Mouse (Mus musculus): ENCODE results near the gene Atp5h. TPM values are rescaled to one million over a fixed set of nuclear protein-coding genes. Genes with fewer than 3 reads are reported as not detected.
A peak's percentile ranks its signal among the peaks of the same experiment; 100 is the strongest.

Atp5h gene
- 641 and 688 TPM in 2 replicates for polyA plus RNA-seq (2015; fragmentation: Nextera tagmentation; extraction: Ambion mirVana)

DNA sequence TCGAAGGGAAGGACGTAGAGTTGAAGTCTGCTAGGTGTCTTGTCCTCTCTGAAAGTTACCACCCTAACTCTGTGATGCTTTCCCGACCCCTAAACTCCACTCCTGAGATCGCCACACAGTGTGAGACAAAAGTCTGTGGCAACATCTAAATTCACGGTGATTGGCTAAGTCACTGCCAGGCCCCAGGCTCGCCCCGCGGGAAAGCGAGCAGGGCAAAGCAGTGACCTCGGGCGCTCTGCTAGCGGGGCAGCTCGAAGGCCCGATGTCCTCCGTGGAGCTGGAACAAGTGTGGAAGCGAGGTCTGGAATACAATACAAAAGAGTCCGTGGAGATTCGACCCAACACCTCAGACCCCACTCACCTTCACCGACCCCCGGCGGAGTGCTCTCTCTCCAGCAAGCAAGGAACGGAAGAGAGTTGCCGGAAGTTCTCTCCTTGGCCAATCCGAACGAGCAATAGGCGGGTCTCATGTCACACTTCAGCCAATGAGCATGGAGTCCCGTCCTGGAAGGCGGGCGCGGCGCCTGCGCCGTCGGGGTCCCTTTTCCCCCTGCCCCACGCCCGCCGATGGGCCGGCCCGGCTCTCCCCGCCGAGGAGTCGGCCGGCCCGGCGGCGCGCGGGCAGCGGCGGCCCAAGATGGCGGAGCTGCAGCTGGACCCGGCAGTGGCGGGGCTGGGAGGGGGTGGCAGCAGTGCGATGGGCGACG is at the start of gene Atp5h, which contains the start of gene Kctd2:
Gene Atp5h (minus strand): TSS at position 432 of the 707 bp plus-strand sequence.
Gene Kctd2 (plus strand): TSS at position 598 of the 707 bp plus-strand sequence.
- Histone ChIP-seq H3K9ac (replicated peaks; ENCODE audit: low read depth, low read length) (peak within 1 kb of the TSS; percentile 93), H3K27me3 (replicated peaks; ENCODE audit: control insufficient read depth, insufficient read depth, low read length) (no peaks in the 10 kb centered on the region), H3K4me3 (replicated peaks; ENCODE audit: low read length) (peak within 1 kb of the TSS; percentile 85), H3K36me3 (ENCODE audit: control insufficient read depth, insufficient read depth) (peaks cover 5% of the 10 kb centered on the region; the same call in 1 of the 2 replicates), H3K9me3 (ENCODE audit: control insufficient read depth, low read length) (no peaks in the 10 kb centered on the region), H3K4me1 (replicated peaks; ENCODE audit: control insufficient read depth, insufficient read depth, low read length) (peaks cover 21% of the 10 kb centered on the region), H3K4me2 (ENCODE audit: low read length) (peak within 1 kb of the TSS; percentile 88), H3K27ac (ENCODE audit: low read length) (peak within 1 kb of the TSS; percentile 81)
- WGBS = under 1% methylated on average over 55 of the region's 56 CpGs
- peak; percentile 99 for ATAC-seq

DNA sequence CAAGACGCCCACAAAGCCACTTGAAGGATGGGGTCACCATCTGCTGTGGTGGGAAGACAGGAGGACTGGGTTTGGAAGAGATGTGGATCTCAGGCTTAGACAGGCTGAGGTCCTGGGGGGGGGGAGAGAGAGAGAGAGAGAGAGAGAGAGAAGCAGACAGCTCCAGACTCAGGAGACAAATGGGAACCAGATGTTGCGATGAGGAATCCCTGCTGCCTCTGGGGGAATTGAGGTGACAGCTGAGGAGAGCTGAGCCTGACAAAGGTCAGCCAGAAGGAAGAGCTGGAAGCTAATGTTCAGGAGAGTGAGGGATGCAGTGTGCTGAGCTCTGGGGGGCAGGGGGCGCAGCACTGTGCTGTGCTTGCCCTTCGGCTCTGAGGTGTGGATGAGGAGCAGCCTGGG is 47.5 kb upstream of the Atp5h start:
- ATAC-seq = no peak
- no peaks in the 10 kb centered on the region for H3K27me3 ChIP-seq (replicated peaks; ENCODE audit: control insufficient read depth, insufficient read depth, low read length)
- H3K9me3 ChIP-seq (ENCODE audit: control insufficient read depth, low read length) = no peaks in the 10 kb centered on the region
- H3K4me3 ChIP-seq (replicated peaks; ENCODE audit: low read length) = no peak overlapping the region
- no peaks in the 10 kb centered on the region for H3K36me3 ChIP-seq (ENCODE audit: control insufficient read depth, insufficient read depth)
- H3K27ac ChIP-seq (ENCODE audit: low read length) = no peak overlapping the region
- WGBS = 73% methylated on average over 4 of the region's 4 CpGs
- no peak overlapping the region for H3K4me2 ChIP-seq (ENCODE audit: low read length)
- H3K4me1 ChIP-seq (replicated peaks; ENCODE audit: control insufficient read depth, insufficient read depth, low read length) = no peaks in the 10 kb centered on the region
- H3K9ac ChIP-seq (replicated peaks; ENCODE audit: low read depth, low read length) = no peak overlapping the region

GRCm38 (mm10) chr11:115464851-115465250 is 45.1 kb upstream of the Atp5h start:
- Histone ChIP-seq H3K27ac (ENCODE audit: low read length) (no peak overlapping the region), H3K4me2 (ENCODE audit: low read length) (no peak overlapping the region), H3K4me1 (replicated peaks; ENCODE audit: control insufficient read depth, insufficient read depth, low read length) (no peaks in the 10 kb centered on the region), H3K9ac (replicated peaks; ENCODE audit: low read depth, low read length) (no peak overlapping the region), H3K4me3 (replicated peaks; ENCODE audit: low read length) (no peak overlapping the region), H3K9me3 (ENCODE audit: control insufficient read depth, low read length) (no peaks in the 10 kb centered on the region), H3K27me3 (replicated peaks; ENCODE audit: control insufficient read depth, insufficient read depth, low read length) (no peaks in the 10 kb centered on the region), H3K36me3 (ENCODE audit: control insufficient read depth, insufficient read depth) (no peaks in the 10 kb centered on the region)
- ATAC-seq = no peak
- 88% methylated on average over 8 of the region's 8 CpGs for WGBS

DNA sequence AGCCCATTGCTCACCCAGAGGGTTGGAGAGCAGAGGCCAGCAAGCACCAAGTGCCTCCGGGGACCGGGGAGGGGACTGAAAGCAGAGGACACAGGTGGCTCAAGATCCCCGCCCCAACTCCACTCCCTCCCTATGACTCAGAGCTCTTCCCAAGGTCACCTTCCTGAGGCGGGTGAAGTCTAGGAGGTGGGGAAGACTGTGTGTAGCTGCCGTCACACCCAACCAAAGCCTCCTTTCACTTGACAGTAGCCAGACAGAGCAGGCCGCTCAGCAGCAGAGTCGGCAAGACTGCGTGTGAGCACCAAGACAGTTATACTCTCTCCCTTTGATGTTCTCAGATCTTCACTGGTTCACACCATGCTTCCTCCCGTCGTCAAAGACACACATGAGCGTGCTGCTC is 43.6 kb upstream of the Atp5h start:
- 78% methylated on average over 11 of the region's 11 CpGs for WGBS
- ATAC-seq = no peak
- no peak overlapping the region for H3K4me2 ChIP-seq (ENCODE audit: low read length)
- H3K9me3 ChIP-seq (ENCODE audit: control insufficient read depth, low read length) = no peaks in the 10 kb centered on the region
- no peaks in the 10 kb centered on the region for H3K36me3 ChIP-seq (ENCODE audit: control insufficient read depth, insufficient read depth)
- no peak overlapping the region for H3K27ac ChIP-seq (ENCODE audit: low read length)
- no peak overlapping the region for H3K4me3 ChIP-seq (replicated peaks; ENCODE audit: low read length)
- H3K27me3 ChIP-seq (replicated peaks; ENCODE audit: control insufficient read depth, insufficient read depth, low read length) = no peaks in the 10 kb centered on the region
- H3K4me1 ChIP-seq (replicated peaks; ENCODE audit: control insufficient read depth, insufficient read depth, low read length) = no peaks in the 10 kb centered on the region
- no peak overlapping the region for H3K9ac ChIP-seq (replicated peaks; ENCODE audit: low read depth, low read length)

DNA sequence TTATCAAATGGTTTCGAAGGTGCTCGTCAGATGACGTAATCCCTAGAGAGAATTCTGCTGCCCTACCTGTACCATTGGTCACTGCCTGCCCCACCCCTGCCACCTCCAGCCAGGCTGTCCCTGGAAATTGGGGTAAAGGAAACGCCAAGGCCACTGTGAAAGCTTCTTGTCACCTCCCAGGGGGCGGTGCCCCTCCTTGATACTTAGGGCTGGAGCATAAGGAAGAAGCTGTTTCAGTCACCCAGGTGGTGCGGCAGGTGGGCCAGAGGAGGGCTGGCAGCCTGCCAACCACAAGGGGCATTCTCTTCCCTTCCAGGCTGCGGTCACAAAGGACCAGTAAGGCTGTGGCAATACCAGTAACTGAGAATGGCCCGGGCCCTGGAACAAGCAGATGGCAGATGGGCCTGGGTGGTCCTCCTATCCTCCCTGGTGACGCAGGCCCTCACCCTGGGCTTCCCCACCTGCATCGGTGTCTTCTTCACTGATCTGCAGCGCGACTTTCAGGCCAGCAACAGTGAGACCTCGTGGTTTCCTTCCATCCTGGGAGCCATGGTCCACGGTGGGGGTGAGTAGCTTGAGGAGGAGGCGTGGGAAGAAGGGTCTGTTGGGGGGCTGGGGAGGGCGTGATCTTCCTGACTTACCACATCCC is 42.6 kb upstream of the Atp5h start, which contains the start of gene Slc16a5:
Gene Slc16a5 (plus strand): TSS at position 232 of the 649 bp plus-strand sequence.
- no peak within 1 kb of the TSS for H3K4me3 ChIP-seq (replicated peaks; ENCODE audit: low read length)
- WGBS = 69% methylated on average over 16 of the region's 16 CpGs
- no peaks in the 10 kb centered on the region for H3K36me3 ChIP-seq (ENCODE audit: control insufficient read depth, insufficient read depth)
- no peaks in the 10 kb centered on the region for H3K27me3 ChIP-seq (replicated peaks; ENCODE audit: control insufficient read depth, insufficient read depth, low read length)
- no peaks in the 10 kb centered on the region for H3K4me1 ChIP-seq (replicated peaks; ENCODE audit: control insufficient read depth, insufficient read depth, low read length)
- H3K9me3 ChIP-seq (ENCODE audit: control insufficient read depth, low read length) = no peaks in the 10 kb centered on the region
- H3K27ac ChIP-seq (ENCODE audit: low read length) = no peak within 1 kb of the TSS
- ATAC-seq = no peak
- H3K4me2 ChIP-seq (ENCODE audit: low read length) = no peak within 1 kb of the TSS
- H3K9ac ChIP-seq (replicated peaks; ENCODE audit: low read depth, low read length) = no peak within 1 kb of the TSS

- no peak overlapping the region for H3K4me2 ChIP-seq (ENCODE audit: low read length)
- ATAC-seq = no peak
- no peaks in the 10 kb centered on the region for H3K4me1 ChIP-seq (replicated peaks; ENCODE audit: control insufficient read depth, insufficient read depth, low read length)
- no peaks in the 10 kb centered on the region for H3K27me3 ChIP-seq (replicated peaks; ENCODE audit: control insufficient read depth, insufficient read depth, low read length)
- no peak overlapping the region for H3K4me3 ChIP-seq (replicated peaks; ENCODE audit: low read length)
- H3K27ac ChIP-seq (ENCODE audit: low read length) = no peak overlapping the region
- H3K9me3 ChIP-seq (ENCODE audit: control insufficient read depth, low read length) = no peaks in the 10 kb centered on the region
- H3K36me3 ChIP-seq (ENCODE audit: control insufficient read depth, insufficient read depth) = no peaks in the 10 kb centered on the region
- no peak overlapping the region for H3K9ac ChIP-seq (replicated peaks; ENCODE audit: low read depth, low read length)
- 67% methylated on average over 5 of the region's 5 CpGs for WGBS
Measured at GRCm38 (mm10) chr11:115461846-115462242, 42.1 kb upstream of the Atp5h start.

GRCm38 (mm10) chr11:115460976-115461375 is 41.2 kb upstream of the Atp5h start:
- no peak overlapping the region for H3K4me2 ChIP-seq (ENCODE audit: low read length)
- H3K27me3 ChIP-seq (replicated peaks; ENCODE audit: control insufficient read depth, insufficient read depth, low read length) = no peaks in the 10 kb centered on the region
- no peaks in the 10 kb centered on the region for H3K4me1 ChIP-seq (replicated peaks; ENCODE audit: control insufficient read depth, insufficient read depth, low read length)
- no peak overlapping the region for H3K9ac ChIP-seq (replicated peaks; ENCODE audit: low read depth, low read length)
- H3K9me3 ChIP-seq (ENCODE audit: control insufficient read depth, low read length) = no peaks in the 10 kb centered on the region
- 19% methylated on average over 8 of the region's 8 CpGs for WGBS
- no peak overlapping the region for H3K4me3 ChIP-seq (replicated peaks; ENCODE audit: low read length)
- no peaks in the 10 kb centered on the region for H3K36me3 ChIP-seq (ENCODE audit: control insufficient read depth, insufficient read depth)
- no peak overlapping the region for H3K27ac ChIP-seq (ENCODE audit: low read length)
- ATAC-seq = no peak

DNA sequence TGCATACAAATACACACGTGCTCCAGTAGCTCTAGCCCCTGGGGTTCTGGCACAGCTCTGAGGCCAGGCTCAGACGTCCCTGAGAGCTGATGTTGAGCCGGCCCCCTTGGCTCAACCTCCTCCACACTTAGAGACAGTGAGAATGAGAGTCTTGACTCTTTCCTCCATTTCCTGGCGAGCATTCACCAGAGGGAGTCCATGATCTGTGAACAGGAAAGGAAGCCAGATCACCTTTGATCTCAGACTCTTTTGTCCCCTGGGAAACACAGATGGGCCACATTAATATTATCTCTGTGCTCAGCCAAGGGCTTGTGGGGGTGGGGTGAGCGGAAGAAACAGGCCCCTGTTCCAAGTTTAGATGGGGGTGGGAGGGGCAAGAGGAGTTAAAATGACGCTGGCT is 37.6 kb upstream of the Atp5h start:
- Histone ChIP-seq H3K27me3 (replicated peaks; ENCODE audit: control insufficient read depth, insufficient read depth, low read length) (no peaks in the 10 kb centered on the region), H3K4me3 (replicated peaks; ENCODE audit: low read length) (no peak overlapping the region), H3K9ac (replicated peaks; ENCODE audit: low read depth, low read length) (no peak overlapping the region), H3K9me3 (ENCODE audit: control insufficient read depth, low read length) (0 out of 2 replicates have a peak, but pooled peaks cover 2% of the 10 kb centered on the region), H3K36me3 (ENCODE audit: control insufficient read depth, insufficient read depth) (no peaks in the 10 kb centered on the region), H3K4me1 (replicated peaks; ENCODE audit: control insufficient read depth, insufficient read depth, low read length) (no peaks in the 10 kb centered on the region), H3K27ac (ENCODE audit: low read length) (no peak overlapping the region), H3K4me2 (ENCODE audit: low read length) (no peak overlapping the region)
- 47% methylated on average over 6 of the region's 6 CpGs for WGBS
- no peak for ATAC-seq

DNA sequence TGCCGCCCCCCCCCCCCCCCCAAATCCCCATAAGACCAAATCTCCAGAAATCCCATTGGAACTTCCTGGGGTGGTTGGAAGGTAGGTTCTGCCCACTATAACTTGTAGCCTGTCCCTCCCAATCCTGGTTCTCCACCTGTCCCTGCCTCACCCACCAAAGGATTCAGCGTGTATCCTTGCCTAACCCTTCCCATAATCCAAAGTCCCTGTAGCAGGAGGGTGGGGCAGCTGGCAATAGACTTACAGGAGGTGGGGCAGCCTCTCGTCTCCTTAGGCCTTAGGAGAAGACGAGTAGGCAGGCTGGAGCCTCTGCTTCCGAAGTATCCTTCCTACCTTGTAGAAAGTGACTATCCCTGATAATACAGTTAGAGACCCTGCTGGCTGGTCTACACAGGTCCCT is 36.4 kb upstream of the Atp5h start:
- Histone ChIP-seq H3K4me1 (replicated peaks; ENCODE audit: control insufficient read depth, insufficient read depth, low read length) (no peaks in the 10 kb centered on the region), H3K27ac (ENCODE audit: low read length) (no peak overlapping the region), H3K27me3 (replicated peaks; ENCODE audit: control insufficient read depth, insufficient read depth, low read length) (no peaks in the 10 kb centered on the region), H3K4me3 (replicated peaks; ENCODE audit: low read length) (no peak overlapping the region), H3K9ac (replicated peaks; ENCODE audit: low read depth, low read length) (no peak overlapping the region), H3K9me3 (ENCODE audit: control insufficient read depth, low read length) (0 out of 2 replicates have a peak, but pooled peaks cover 2% of the 10 kb centered on the region), H3K4me2 (ENCODE audit: low read length) (no peak overlapping the region), H3K36me3 (ENCODE audit: control insufficient read depth, insufficient read depth) (no peaks in the 10 kb centered on the region)
- no peak for ATAC-seq
- 93% methylated on average over 5 of the region's 5 CpGs for WGBS
